Mouse (Mus musculus) forebrain, postnatal 0 days (tissue): ENCODE measurements around the gene Pkig. TPM values are rescaled to one million over a fixed set of nuclear protein-coding genes. Genes with fewer than 3 reads are reported as not detected.

Experiments used
- ATAC-seq: fragments of 200-750 bp; cut with Nextera tagmentation; 2 replicates; pipeline ENCODE4 v1.8.0; 2017; ENCODE audit warnings: mild to moderate bottlenecking, moderate library complexity
- DNase-seq: peaks from one replicate; pipeline ENCODE4 v3.0.0-alpha.2; 2015
- H3K27ac ChIP-seq: fragments of 300-500 bp; sonication (generic); 2 replicates; pipeline ENCODE4 v1.5.1; 2014; ENCODE audit warnings: low read depth, mild to moderate bottlenecking, antibody characterized with exemption, low read length, moderate library complexity, mixed read lengths
- H3K27me3 ChIP-seq: fragments of 300-500 bp; sonication (generic); 2 replicates; pipeline ENCODE4 v1.6.1; 2014; ENCODE audit warnings: mild to moderate bottlenecking, low read length, mixed read lengths; ENCODE audit not compliant: insufficient read depth
- H3K36me3 ChIP-seq: fragments of 300-500 bp; sonication (generic); 2 replicates; pipeline ENCODE4 v1.6.1; 2014; ENCODE audit warnings: mild to moderate bottlenecking, moderate library complexity; ENCODE audit not compliant: insufficient read depth
- H3K4me1 ChIP-seq: fragments of 300-500 bp; sonication (generic); 2 replicates; pipeline ENCODE4 v1.6.1; 2014; ENCODE audit warnings: antibody characterized with exemption; ENCODE audit not compliant: insufficient read depth
- H3K4me2 ChIP-seq: fragments of 300-500 bp; sonication (generic); 2 replicates; pipeline ENCODE4 v1.6.1; 2014; ENCODE audit warnings: low read depth, mild to moderate bottlenecking, moderate library complexity
- H3K4me3 ChIP-seq: fragments of 300-500 bp; sonication (generic); 2 replicates; pipeline ENCODE4 v1.5.1; 2014; ENCODE audit warnings: low read depth, low read length, mixed read lengths
- H3K9ac ChIP-seq: fragments of 300-500 bp; sonication (generic); 2 replicates; pipeline ENCODE4 v1.6.1; 2014; ENCODE audit warnings: mild to moderate bottlenecking
- H3K9me3 ChIP-seq: fragments of 300-500 bp; sonication (generic); 2 replicates; pipeline ENCODE4 v1.6.1; 2016; ENCODE audit warnings: low read length
- CTCF ChIP-seq: sonication (generic); IDR thresholded peaks from 2 replicates; pipeline ENCODE4 v1.5.1; 2016; ENCODE audit warnings: antibody characterized with exemption, control low read depth, low read depth
- WGBS: fragments of 180-500 bp; shearing (Covaris S2); extraction: QIAGEN DNeasy Blood & Tissue Kit; methylation state at CpG from one replicate; pipeline ENCODE4 v1.1.7; 2014; 5-methylcytosine and 5-hydroxymethylcytosine counted together
- polyA plus RNA-seq: library from polyadenylated mRNA; unstranded; fragments of >200 nt; fragmentation: Nextera tagmentation; extraction: Ambion mirVana; gene quantifications from 2 replicates; pipeline ENCODE4 v1.2.1, GENCODE M21; 2015
- total RNA-seq: library from RNA; depleted of rRNA; stranded (reverse); fragments of >200 nt; gene quantifications from 2 replicates; pipeline ENCODE4 v1.2.3, GENCODE M21; 2014

Pkig gene
- total and polyA plus RNA-seq, 2 experiments from 2014 or later: 114 to 211 TPM

DNA sequence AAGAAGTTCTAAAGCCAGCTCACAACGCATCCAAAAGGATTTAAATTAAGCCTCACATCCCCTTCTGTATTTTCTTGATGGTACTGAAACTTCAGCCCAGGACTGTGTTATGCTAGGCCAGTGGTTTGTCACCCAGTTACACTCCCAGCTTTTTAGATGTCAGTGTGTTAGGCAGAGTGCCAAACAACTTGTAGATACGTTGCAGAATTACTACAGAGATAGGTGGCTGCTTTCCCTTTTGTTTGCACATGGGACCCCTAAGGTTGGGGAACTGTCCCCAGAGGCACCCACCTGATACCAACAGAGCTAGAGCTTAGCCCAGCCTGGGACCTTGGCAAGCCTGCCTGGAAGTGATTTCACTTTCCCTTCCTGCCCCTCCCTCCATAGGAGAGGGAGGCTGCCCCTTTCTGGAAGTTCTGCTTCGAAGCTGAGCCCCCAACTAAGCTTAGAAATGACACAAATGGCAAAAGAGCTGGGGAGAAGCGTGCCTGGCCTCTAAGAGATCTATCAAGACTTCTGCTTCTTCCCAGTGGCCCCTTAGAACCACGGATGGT lies 52.5 kb downstream of the Pkig start:
- H3K9me3 ChIP-seq: no peaks in the 10 kb centered on the region
- no peaks in the 10 kb centered on the region for H3K36me3 ChIP-seq
- no peak for DNase-seq
- H3K4me3 ChIP-seq: no peak overlapping the region
- no peak overlapping the region for H3K27ac ChIP-seq
- no peaks in the 10 kb centered on the region for H3K4me1 ChIP-seq
- H3K27me3 ChIP-seq: no peaks in the 10 kb centered on the region
- H3K9ac ChIP-seq: no peak overlapping the region
- WGBS: 79% methylated on average over 5 of the region's 5 CpGs
- TF ChIP-seq CTCF: no peak
- H3K4me2 ChIP-seq: no peak overlapping the region
- ATAC-seq: no peak

DNA sequence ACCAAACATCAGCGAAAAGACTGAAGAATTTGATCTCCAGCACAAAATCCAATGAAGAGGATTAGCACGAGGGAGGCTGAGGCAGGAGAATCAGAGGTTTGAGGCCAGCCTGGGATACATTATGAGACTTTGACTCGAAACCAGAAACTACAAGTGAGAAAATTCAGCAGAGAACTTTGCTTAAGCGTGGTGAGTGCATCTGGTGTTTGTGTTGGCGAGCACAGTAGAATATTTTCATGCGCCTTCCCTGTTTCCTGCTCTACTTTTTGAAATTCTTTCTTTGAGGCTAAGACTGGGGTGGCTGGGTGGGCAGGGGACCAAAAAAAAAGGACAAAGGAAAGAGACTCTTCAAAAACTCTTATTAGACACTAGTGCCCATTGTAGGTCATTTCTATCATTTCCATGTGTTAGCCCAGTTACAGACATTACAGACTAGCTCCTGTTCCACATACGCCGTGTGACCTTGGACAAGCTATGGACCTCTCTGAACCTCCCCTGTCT lies 53.2 kb downstream of the Pkig start:
- 75% methylated on average over 8 of the region's 8 CpGs for WGBS
- no peak overlapping the region for H3K4me2 ChIP-seq

DNA sequence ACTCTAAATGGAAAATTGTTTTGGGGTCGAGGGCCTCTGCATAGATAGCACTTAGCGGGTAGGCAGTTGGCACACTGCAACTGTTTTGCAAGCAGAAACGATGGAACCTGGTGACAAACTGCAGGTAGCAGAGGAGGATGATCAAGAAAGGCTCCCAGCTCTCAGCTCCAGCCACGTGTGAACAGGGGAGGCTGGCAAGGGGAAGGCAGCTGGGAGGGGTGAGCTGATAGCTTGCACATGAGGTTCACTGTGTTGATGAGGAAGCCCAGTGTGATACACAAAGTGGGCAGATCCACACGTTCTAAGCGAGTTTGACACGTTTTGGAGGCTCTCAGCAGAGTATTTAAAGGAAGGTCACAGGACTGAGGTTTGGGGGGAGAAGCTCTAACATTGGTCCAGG lies 54.3 kb downstream of the Pkig start:
- no peaks in the 10 kb centered on the region for H3K36me3 ChIP-seq
- no peaks in the 10 kb centered on the region for H3K9me3 ChIP-seq
- DNase-seq (no peak), ATAC-seq (no peak)
- no peak for TF ChIP-seq CTCF
- WGBS: 79% methylated on average over 7 of the region's 7 CpGs
- H3K4me2 ChIP-seq: no peak overlapping the region
- H3K27me3 ChIP-seq: no peaks in the 10 kb centered on the region
- H3K27ac ChIP-seq: no peak overlapping the region
- H3K4me3 ChIP-seq: no peak overlapping the region
- H3K4me1 ChIP-seq: no peaks in the 10 kb centered on the region
- no peak overlapping the region for H3K9ac ChIP-seq

More for the DNA sequence above, 53.2 kb downstream of the Pkig start:
- ATAC-seq (no peak), DNase-seq (no peak)
- H3K4me3 ChIP-seq: no peak overlapping the region
- no peaks in the 10 kb centered on the region for H3K36me3 ChIP-seq
- no peak overlapping the region for H3K9ac ChIP-seq
- H3K9me3 ChIP-seq: no peaks in the 10 kb centered on the region
- H3K27me3 ChIP-seq: no peaks in the 10 kb centered on the region
- no peaks in the 10 kb centered on the region for H3K4me1 ChIP-seq
- no peak for TF ChIP-seq CTCF
- H3K27ac ChIP-seq: no peak overlapping the region

DNA sequence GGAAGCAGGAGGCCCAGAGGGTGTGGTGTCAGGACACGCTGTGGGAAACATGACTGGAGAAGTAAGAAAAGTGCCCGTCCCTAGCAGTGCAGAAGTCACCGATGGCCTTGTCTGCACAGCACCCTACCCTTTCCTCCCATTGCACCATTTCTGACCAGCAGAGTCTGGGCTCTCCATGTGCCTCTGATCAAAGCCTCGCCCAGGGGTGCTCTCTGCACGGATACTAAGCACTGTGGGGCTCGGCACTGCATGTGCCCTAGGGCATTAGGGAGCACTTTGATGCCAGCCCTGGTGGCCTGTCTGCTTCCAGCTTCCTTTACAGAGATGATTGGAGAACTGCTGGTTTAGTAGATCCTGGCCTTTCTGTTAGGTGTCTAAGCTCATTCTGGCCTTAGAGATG lies 54.7 kb downstream of the Pkig start:
- DNase-seq: no peak

DNA sequence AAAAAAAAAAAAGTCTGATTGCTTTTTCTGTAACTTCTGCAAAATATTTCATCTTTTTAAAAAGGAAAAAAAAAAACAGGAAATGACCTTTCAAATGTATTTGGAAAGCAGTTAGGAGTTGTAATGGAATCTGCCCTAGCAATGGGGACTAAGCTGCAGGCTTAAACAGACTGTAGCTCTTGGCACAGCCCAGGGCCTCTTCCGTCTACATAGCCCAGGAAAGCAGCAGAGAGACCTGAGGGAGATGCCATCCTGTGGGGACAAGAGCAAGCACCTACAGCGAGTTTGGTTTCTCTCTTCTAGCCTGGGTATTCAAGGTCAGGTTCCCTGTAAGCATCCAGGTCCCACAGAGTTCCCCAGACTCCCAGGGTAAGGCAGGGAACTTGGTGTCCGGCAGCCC lies 55.2 kb downstream of the Pkig start:
- DNase-seq: no peak
- Histone ChIP-seq H3K4me1 (no peaks in the 10 kb centered on the region), H3K27ac (no peak overlapping the region), H3K4me3 (no peak overlapping the region), H3K9me3 (no peaks in the 10 kb centered on the region), H3K27me3 (no peaks in the 10 kb centered on the region), H3K4me2 (no peak overlapping the region), H3K9ac (no peak overlapping the region), H3K36me3 (no peaks in the 10 kb centered on the region)
- WGBS: 86% methylated on average over 3 of the region's 3 CpGs
- no peak for TF ChIP-seq CTCF
- ATAC-seq: no peak

More for the DNA sequence above, 54.7 kb downstream of the Pkig start:
- H3K27me3 ChIP-seq: no peaks in the 10 kb centered on the region
- H3K4me2 ChIP-seq: no peak overlapping the region
- H3K9ac ChIP-seq: no peak overlapping the region
- H3K36me3 ChIP-seq: no peaks in the 10 kb centered on the region
- 87% methylated on average over 6 of the region's 6 CpGs for WGBS
- ATAC-seq: no peak
- no peaks in the 10 kb centered on the region for H3K9me3 ChIP-seq
- TF ChIP-seq CTCF: no peak
- no peak overlapping the region for H3K27ac ChIP-seq
- no peak overlapping the region for H3K4me3 ChIP-seq
- no peaks in the 10 kb centered on the region for H3K4me1 ChIP-seq

DNA sequence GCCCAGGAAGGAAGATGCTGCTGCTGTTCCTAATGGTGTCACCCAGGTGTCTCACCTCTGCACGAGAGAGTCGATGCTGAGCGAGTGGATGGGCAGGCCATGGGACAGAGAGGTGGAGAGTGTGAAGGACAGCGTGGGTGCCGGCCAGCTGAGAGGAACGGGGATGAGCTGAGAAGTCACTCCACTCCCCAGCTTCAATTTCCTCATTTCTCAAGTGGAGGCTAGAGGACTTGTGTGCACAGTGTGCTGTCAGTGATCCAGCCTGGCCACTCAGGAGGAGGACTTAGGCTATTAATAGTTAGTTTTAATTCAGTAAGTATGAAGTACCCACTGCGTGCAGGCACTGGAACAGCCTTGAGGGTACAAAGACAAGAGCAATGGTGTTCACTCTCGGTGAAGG lies 58.3 kb downstream of the Pkig start:
- H3K4me2 ChIP-seq: no peak overlapping the region
- DNase-seq (no peak), ATAC-seq (no peak)
- TF ChIP-seq CTCF: no peak
- 54% methylated on average over 8 of the region's 8 CpGs for WGBS
- H3K4me1 ChIP-seq: no peaks in the 10 kb centered on the region; the same call in 1 of the 2 replicates
- H3K9me3 ChIP-seq: no peaks in the 10 kb centered on the region
- H3K9ac ChIP-seq: no peak overlapping the region
- no peaks in the 10 kb centered on the region for H3K36me3 ChIP-seq
- no peak overlapping the region for H3K27ac ChIP-seq
- no peaks in the 10 kb centered on the region for H3K27me3 ChIP-seq
- H3K4me3 ChIP-seq: no peak overlapping the region

DNA sequence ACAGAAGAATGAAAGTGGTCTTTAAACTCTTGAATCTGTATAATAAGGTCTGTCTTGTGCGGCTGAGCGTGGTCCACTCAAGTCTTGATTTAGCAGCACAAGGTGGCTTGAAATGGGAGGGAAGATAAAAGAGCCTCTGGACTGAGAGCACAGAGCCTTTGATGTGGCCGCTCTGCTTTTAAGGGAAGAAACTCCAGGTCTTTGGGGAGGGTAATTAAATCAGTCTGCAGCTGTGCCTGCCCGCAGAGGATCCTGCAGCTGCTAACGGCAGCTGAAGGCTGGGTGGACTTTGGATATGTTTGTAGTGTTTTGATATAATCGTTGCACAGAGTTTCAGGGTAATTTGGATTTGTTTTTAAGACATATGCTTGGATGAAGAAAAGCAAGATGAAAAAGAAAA lies 58.7 kb downstream of the Pkig start:
- DNase-seq: no peak
- no peaks in the 10 kb centered on the region; the same call in 1 of the 2 replicates for H3K4me1 ChIP-seq
- no peaks in the 10 kb centered on the region for H3K9me3 ChIP-seq
- ATAC-seq: no peak
- H3K36me3 ChIP-seq: no peaks in the 10 kb centered on the region
- H3K4me2 ChIP-seq: no peak overlapping the region
- no peak overlapping the region; the same call in 1 of the 2 replicates for H3K9ac ChIP-seq
- no peaks in the 10 kb centered on the region for H3K27me3 ChIP-seq
- H3K27ac ChIP-seq: no peak overlapping the region
- H3K4me3 ChIP-seq: no peak overlapping the region
- TF ChIP-seq CTCF: no peak
- WGBS: 10% methylated on average over 6 of the region's 6 CpGs
